Mouse (Mus musculus) embryonic fibroblast, embryonic 13.5 days (primary cell): ENCODE results near the gene St3gal5. TPM values are rescaled to one million over a fixed set of nuclear protein-coding genes. Genes with fewer than 3 reads are reported as not detected.

Experiments used
- H3K27ac ChIP-seq: 2 replicates; pipeline ENCODE4 v1.5.1; 2012; ENCODE audit warnings: low read length, control low read depth, inconsistent platforms; ENCODE audit not compliant: insufficient read depth
- H3K4me1 ChIP-seq: 2 replicates; pipeline ENCODE4 v1.6.1; 2011; ENCODE audit warnings: low read length; ENCODE audit not compliant: control insufficient read depth, insufficient read depth
- H3K4me3 ChIP-seq: 2 replicates; pipeline ENCODE4 v1.5.1; 2011; ENCODE audit warnings: mild to moderate bottlenecking, control low read depth, low read length; ENCODE audit not compliant: insufficient read depth
- CTCF ChIP-seq: IDR thresholded peaks from 2 replicates; pipeline ENCODE4 v1.5.1; 2011; ENCODE audit warnings: mild to moderate bottlenecking, control low read depth, low read length, moderate library complexity, borderline replicate concordance; ENCODE audit not compliant: insufficient read depth
- POLR2A ChIP-seq: IDR thresholded peaks from 2 replicates; pipeline ENCODE4 v1.6.1; 2011; ENCODE audit warnings: low read depth, mild to moderate bottlenecking, control low read depth, low read length, moderate library complexity
- polyA plus RNA-seq: library from polyadenylated mRNA; stranded (reverse); fragments of >200 nt; gene quantifications from 2 replicates; pipeline ENCODE4 v1.2.4, GENCODE M21; 2011; ENCODE audit warnings: low read depth; ENCODE audit not compliant: missing spikeins, insufficient read length

St3gal5 gene
- polyA plus RNA-seq, 1 experiment, result 32.3 TPM

DNA sequence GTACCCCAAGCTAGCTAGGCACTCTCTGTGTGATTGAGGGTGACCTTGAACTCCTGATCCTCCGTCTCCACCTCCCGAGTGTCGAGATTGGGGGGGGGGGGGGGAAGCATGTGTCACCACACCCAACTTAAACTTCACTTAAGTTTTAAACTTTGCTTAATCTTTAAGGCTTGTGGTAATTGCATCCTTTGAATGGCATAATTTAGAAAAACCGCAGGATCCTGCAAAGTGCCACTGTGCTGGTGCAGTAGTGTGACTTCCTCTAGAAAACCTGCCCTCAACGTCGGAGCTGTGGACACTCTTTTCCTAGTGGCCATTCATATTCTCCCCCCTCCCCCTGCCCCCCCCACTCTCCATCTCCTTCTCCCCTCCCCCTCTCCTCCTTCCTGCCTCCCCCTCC, 92.7 kb downstream of the St3gal5 start:
- peaks cover 9% of the 10 kb centered on the region for H3K4me1 ChIP-seq
- TF ChIP-seq POLR2A, result no peak
- TF ChIP-seq CTCF, result no peak
- no peak overlapping the region for H3K4me3 ChIP-seq
- H3K27ac ChIP-seq, result no peak overlapping the region

DNA sequence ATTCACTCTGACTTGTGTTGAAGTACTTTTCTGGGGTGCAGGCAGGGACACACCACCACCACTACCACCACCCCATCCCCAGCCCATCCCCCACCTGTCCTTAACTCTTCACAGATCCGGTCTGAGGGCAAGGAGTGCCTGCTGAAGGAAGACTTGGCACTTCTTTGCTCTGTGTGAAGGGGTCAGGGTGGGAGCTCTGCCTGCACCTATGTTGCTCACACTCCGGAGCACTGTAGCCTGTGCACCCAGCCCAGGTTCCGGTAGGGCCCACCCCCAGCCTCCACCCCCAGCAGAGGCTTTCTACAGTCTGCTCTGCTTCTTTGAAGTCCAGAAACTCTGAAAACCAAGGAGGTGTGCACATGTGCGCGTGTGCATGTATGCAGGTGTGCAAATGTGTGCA, 93.2 kb downstream of the St3gal5 start:
- TF ChIP-seq CTCF (no peak), POLR2A (no peak)
- Histone ChIP-seq H3K4me1 (peaks cover 9% of the 10 kb centered on the region), H3K4me3 (no peak overlapping the region), H3K27ac (no peak overlapping the region)

DNA sequence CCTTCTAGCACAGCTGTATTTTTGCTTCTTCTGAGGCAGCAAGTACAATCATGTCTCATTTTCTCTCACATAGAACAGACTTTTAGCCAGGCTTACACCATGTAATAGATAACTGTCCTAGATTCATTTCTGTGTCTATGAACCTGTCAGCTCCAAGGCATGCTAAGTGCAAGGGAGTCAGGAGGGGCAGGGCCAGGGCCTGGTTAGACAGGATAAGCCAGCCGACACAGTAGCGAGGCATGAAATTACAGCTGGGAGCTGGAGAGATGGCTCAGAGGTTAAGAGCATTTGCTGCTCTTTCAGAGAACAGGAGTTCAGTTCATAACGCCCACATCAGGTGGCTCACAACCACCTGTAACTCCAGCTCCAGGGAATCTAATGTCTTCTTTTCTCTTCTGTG, 99.3 kb downstream of the St3gal5 start:
- H3K4me3 ChIP-seq, result no peak overlapping the region
- no peaks in the 10 kb centered on the region for H3K4me1 ChIP-seq
- H3K27ac ChIP-seq, result no peak overlapping the region
- no peak for TF ChIP-seq POLR2A
- no peak for TF ChIP-seq CTCF

DNA sequence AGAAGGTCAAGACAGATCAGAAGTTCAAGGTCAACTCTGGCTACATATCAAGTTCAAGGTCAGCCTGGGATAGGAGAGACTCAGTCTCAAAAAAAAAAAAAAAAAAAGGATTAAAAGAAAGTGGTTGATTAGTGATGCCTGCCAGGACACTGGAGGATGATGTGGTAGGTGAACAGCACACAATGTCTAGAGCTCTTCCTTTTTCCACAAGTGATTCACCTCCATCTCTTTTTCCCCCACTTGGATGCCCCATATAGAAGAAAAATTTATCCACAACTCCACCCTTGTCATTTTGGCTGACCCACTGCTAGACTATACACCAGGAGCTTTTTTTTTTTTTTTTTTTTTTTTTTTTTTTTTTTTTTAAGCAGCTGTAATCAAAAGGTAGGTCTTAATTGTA, 100.1 kb downstream of the St3gal5 start:
- Histone ChIP-seq H3K27ac (no peak overlapping the region), H3K4me1 (no peaks in the 10 kb centered on the region), H3K4me3 (no peak overlapping the region)
- TF ChIP-seq POLR2A (no peak), CTCF (no peak)

DNA sequence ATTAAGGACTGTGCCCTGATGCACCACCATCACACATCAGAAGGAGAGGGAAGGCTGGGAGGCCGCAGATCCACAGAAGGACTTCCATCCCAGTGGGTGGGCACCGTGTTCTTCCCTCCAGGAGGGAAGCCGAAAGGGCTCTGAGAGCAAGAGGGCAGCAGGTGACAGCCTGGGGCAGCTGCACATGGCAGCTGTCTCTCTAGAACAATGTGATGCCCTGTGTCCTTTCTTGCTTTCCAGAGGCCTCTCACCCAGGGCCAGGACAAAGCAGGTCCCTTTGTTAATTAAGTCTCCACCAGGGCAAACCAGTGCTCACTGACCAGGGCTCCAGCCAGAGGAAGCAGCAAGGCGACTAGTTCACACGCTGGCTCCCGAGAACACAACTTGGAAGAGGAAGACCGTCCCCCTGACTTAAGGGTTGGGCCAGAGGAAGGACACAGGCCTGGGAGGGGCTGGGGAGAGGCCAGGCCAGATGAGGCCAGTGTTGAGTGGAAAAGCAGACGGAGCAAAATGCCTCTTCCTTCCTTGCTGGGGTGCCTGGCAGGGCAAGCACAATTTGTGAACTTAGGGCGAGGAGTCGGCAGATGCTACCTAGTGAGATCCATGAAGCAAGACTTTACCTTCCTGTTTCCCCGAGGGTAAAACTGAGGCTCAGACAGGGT, 103.3 kb downstream of the St3gal5 start:
- no peak overlapping the region for H3K4me3 ChIP-seq
- H3K4me1 ChIP-seq, result no peaks in the 10 kb centered on the region
- no peak for TF ChIP-seq CTCF
- no peak for TF ChIP-seq POLR2A
- no peak overlapping the region for H3K27ac ChIP-seq

DNA sequence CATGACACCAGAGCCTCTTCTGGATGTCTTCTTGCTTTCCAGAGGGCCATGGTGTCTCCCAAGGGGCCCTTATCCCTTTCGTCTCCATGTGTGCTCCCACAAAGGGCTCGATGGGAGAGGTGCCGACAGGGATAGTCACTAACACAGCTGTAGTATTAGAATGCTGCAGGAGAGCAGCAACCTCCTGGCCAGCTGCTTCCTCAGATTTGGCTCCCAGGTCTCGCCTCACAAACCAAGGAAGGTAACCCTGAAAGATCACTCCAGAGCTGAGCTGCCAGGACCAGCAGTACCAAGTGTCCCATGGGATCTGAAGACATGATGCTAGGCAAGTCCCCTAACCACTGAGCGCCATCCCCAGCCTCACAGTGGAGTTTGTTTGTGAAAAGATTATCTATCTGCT, 105.3 kb downstream of the St3gal5 start:
- TF ChIP-seq CTCF (no peak), POLR2A (no peak)
- Histone ChIP-seq H3K4me3 (no peak overlapping the region), H3K4me1 (no peaks in the 10 kb centered on the region), H3K27ac (no peak overlapping the region)

DNA sequence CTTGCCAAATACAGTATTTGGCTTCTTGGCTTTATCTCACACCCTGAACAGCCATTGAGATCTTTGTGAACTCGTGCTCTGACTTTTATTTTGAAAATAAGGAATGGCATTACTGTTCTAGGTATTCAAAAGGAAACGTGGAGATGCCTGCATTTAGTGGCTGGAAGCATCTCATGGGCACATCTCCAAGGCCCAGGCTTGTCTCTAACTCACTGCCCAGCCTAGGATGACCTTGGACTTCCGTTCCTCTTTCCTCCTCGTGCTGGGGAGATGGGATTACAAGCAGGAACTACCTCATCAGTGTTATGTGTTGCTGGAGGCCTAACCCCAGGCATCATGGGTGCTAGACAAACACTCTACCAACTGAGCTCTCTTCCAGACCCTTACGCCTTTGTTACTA, 105.9 kb downstream of the St3gal5 start:
- Histone ChIP-seq H3K4me1 (no peaks in the 10 kb centered on the region), H3K4me3 (no peak overlapping the region), H3K27ac (no peak overlapping the region)
- TF ChIP-seq POLR2A (no peak), CTCF (no peak)

Other genes starting within 250 kb of the St3gal5 start
- 105 and 111 TPM in 2 replicates for gene Ptcd3, start 188.8 kb upstream of the St3gal5 start, polyA plus RNA-seq
- gene Polr1a, start 188.5 kb upstream of the St3gal5 start, polyA plus RNA-seq, result 35.6 and 40.8 TPM in 2 replicates
- 14.0 and 16.2 TPM in 2 replicates for gene Atoh8, start 138.0 kb downstream of the St3gal5 start, polyA plus RNA-seq
- gene Sftpb, start 207.0 kb downstream of the St3gal5 start, polyA plus RNA-seq, result not detected in 2 replicates
- 73.5 and 75.2 TPM in 2 replicates for gene Usp39, start 247.6 kb downstream of the St3gal5 start, polyA plus RNA-seq
- 11.3 and 14.5 TPM in 2 replicates for gene 0610030E20Rik, start 249.7 kb downstream of the St3gal5 start, polyA plus RNA-seq